Mouse (Mus musculus) erythroblast, embryonic 14.5 days (primary cell): Measurements from ENCODE around the gene Gm4894. TPM values are rescaled to one million over a fixed set of nuclear protein-coding genes. Genes with fewer than 3 reads are reported as not detected.

Experiments used
- H3K27me3 ChIP-seq: 2 replicates; pipeline ENCODE4 v1.6.1; 2012; ENCODE audit warnings: inconsistent platforms; ENCODE audit not compliant: control insufficient read depth
- H3K36me3 ChIP-seq: 2 replicates; pipeline ENCODE4 v1.6.1; 2012; ENCODE audit warnings: mild to moderate bottlenecking, inconsistent platforms; ENCODE audit not compliant: control insufficient read depth
- H3K4me1 ChIP-seq: 2 replicates; pipeline ENCODE4 v1.6.1; 2012; ENCODE audit warnings: inconsistent platforms; ENCODE audit not compliant: control insufficient read depth
- H3K4me3 ChIP-seq: replicated peaks from 2 replicates; pipeline ENCODE3; 2012; ENCODE audit warnings: moderate library complexity, mild to moderate bottlenecking, inconsistent platforms
- H3K9me3 ChIP-seq: 2 replicates; pipeline ENCODE4 v1.6.1; 2012; ENCODE audit warnings: low read length, inconsistent platforms, mixed read lengths; ENCODE audit not compliant: control insufficient read depth
- GATA1 ChIP-seq: IDR thresholded peaks from 2 replicates; pipeline ENCODE4 v1.6.1; 2012; ENCODE audit warnings: low read length, inconsistent platforms, mixed read lengths
- TAL1 ChIP-seq: IDR thresholded peaks from 3 replicates; pipeline ENCODE4 v1.6.1; 2012; ENCODE audit warnings: low read length, inconsistent platforms, mixed read lengths
- polyA plus RNA-seq: library from polyadenylated mRNA; stranded (reverse); fragments of >175 nt; gene quantifications from 2 replicates; pipeline ENCODE4 v1.2.3, GENCODE M21; 2012

Gene Gm4894
- polyA plus RNA-seq, 1 experiment, result not detected

GRCm38 (mm10) chr9:49273566-49273965, 23.2 kb downstream of the Gm4894 start:
- Histone ChIP-seq H3K9me3 (no peaks in the 10 kb centered on the region), H3K27me3 (no peaks in the 10 kb centered on the region), H3K4me3 (no peak overlapping the region), H3K36me3 (no peaks in the 10 kb centered on the region), H3K4me1 (no peaks in the 10 kb centered on the region)
- TF ChIP-seq GATA1, result no peak
- TF ChIP-seq TAL1, result no peak

- Histone ChIP-seq H3K4me3 (no peak overlapping the region), H3K4me1 (no peaks in the 10 kb centered on the region), H3K36me3 (no peaks in the 10 kb centered on the region), H3K27me3 (no peaks in the 10 kb centered on the region), H3K9me3 (no peaks in the 10 kb centered on the region)
- TF ChIP-seq TAL1 (no peak), GATA1 (no peak)
Measured at GRCm38 (mm10) chr9:49275976-49276375, 25.6 kb downstream of the Gm4894 start.

DNA sequence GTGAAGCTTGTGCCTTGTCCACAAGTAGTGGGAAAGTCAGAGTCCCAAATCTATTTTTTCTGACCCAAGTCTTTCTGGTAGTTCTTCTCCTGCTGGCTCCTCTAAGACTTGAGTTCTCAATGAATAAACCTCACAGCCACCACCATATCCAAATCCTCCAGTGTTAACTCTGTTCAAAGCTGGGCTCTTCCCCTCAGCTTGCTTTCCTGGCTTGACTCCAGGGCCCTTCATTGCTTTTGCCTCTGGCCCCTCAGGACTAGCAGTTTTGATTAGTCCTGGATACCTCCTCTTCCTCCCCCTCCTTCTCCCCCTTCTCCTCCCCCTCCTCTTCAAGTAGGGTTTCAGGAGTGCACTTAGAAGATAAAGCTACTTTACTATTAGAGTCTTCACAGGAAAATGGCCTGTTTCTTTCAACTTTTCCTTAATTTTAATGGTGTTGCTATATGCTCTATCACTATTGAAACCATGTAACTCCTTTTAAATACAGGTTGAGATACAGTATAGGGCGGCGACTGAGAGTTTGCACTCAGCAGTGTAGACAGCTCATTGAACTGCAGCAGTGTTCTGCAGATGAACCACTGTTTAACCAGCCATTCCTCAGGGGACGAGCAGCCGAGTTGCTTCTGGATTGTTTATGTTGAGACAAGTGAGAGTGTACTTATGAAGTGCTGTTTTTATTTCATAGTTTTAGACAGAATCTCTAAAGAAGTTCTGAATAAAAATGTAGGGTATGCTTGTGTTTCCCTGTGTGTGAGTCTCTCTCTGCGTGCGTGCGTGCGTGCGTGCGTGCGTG, 26.4 kb downstream of the Gm4894 start:
- no peak for TF ChIP-seq TAL1
- no peak for TF ChIP-seq GATA1
- H3K27me3 ChIP-seq, result no peaks in the 10 kb centered on the region

GRCm38 (mm10) chr9:49295101-49295500, 44.8 kb downstream of the Gm4894 start:
- TF ChIP-seq TAL1, result no peak
- no peaks in the 10 kb centered on the region for H3K36me3 ChIP-seq
- H3K27me3 ChIP-seq, result no peaks in the 10 kb centered on the region
- no peaks in the 10 kb centered on the region for H3K9me3 ChIP-seq
- H3K4me1 ChIP-seq, result no peaks in the 10 kb centered on the region
- no peak overlapping the region for H3K4me3 ChIP-seq

More for the DNA sequence above, 26.4 kb downstream of the Gm4894 start:
- no peak overlapping the region for H3K4me3 ChIP-seq
- H3K4me1 ChIP-seq, result no peaks in the 10 kb centered on the region
- no peaks in the 10 kb centered on the region for H3K36me3 ChIP-seq
- H3K9me3 ChIP-seq, result no peaks in the 10 kb centered on the region

GRCm38 (mm10) chr9:49307576-49307975, 57.2 kb downstream of the Gm4894 start:
- Histone ChIP-seq H3K4me3 (no peak overlapping the region), H3K4me1 (no peaks in the 10 kb centered on the region), H3K36me3 (no peaks in the 10 kb centered on the region), H3K9me3 (no peaks in the 10 kb centered on the region), H3K27me3 (no peaks in the 10 kb centered on the region)
- no peak for TF ChIP-seq GATA1
- TF ChIP-seq TAL1, result no peak

DNA sequence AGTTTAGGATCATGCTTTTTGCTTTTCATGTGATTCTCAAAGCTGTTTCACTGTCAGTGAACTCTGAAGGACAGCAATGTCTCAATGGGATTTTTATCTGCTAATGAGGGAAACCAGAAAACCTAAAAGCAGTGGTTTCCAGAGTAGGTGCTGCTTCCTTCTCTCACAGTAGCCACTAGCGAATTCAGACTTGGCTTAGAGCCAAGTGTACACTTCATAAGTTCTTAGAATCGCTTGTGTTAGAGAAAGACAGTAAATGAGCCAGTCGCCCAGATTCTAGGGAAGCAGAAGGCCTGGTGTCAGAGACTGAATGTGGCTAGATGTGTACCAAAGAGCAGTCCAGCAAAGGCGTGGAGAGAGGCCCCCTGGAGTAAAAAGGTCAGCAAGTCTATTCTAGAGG, 60.5 kb downstream of the Gm4894 start:
- Histone ChIP-seq H3K4me1 (no peaks in the 10 kb centered on the region), H3K4me3 (no peak overlapping the region), H3K9me3 (no peaks in the 10 kb centered on the region), H3K27me3 (no peaks in the 10 kb centered on the region), H3K36me3 (no peaks in the 10 kb centered on the region)
- TF ChIP-seq GATA1, result no peak
- no peak for TF ChIP-seq TAL1

DNA sequence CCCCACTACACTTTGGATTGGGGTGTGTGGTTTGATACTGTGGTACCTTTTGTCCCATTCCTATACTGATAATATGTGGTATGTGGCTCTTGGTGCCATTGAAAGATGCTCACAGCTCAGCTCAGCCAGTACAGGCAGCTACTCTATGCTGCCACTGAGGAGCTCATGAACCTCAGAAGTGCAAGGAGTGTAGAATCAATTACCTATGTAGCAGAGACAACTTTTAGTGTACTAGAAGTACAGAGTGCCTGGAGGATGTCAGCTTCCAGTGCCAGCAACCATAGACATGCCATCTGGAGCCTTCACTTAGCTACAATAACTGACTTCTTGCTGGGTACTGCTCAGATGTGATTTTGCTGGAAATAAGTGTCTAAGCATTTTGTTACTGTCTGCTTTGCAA, 68.3 kb downstream of the Gm4894 start:
- no peak for TF ChIP-seq TAL1
- no peak for TF ChIP-seq GATA1
- Histone ChIP-seq H3K27me3 (no peaks in the 10 kb centered on the region), H3K4me1 (no peaks in the 10 kb centered on the region), H3K36me3 (no peaks in the 10 kb centered on the region), H3K9me3 (no peaks in the 10 kb centered on the region), H3K4me3 (no peak overlapping the region)

Other genes with a start within 250 kb of the Gm4894 start
- 0.33 and 0.57 TPM in 2 replicates for gene Zw10, start 194.9 kb upstream of the Gm4894 start, polyA plus RNA-seq
- 0.03 TPM in 1 of 2 replicates, not detected in the other for gene Tmprss5, start 169.3 kb upstream of the Gm4894 start, polyA plus RNA-seq
- gene Drd2, start 90.1 kb downstream of the Gm4894 start, polyA plus RNA-seq, result not detected in 2 replicates
- not detected in 2 replicates for gene Ankk1, start 176.5 kb downstream of the Gm4894 start, polyA plus RNA-seq
- gene Ttc12, start 235.7 kb downstream of the Gm4894 start, polyA plus RNA-seq, result not detected in 2 replicates